Mouse (Mus musculus): Measurements from ENCODE around the gene Krt16. TPM values are rescaled to one million over a fixed set of nuclear protein-coding genes. Genes with fewer than 3 reads are reported as not detected.

The Krt16 gene
- polyA plus RNA-seq, 1 experiment: 0.58 TPM

- no peak for TF ChIP-seq CTCF (IDR thresholded peaks at IDR 0.05; ENCODE audit: insufficient read depth, low read length)
- no peak for TF ChIP-seq POLR2A (IDR thresholded peaks at IDR 0.05; ENCODE audit: borderline replicate concordance, extremely low read depth, low read depth, low read length)
- DNase-seq: no peak
- H3K4me1 ChIP-seq (ENCODE audit: control insufficient read depth, insufficient read depth, low read length): no peaks in the 10 kb centered on the region
- 44% methylated on average over 6 of the region's 6 CpGs for WGBS
- H3K4me3 ChIP-seq (replicated peaks; ENCODE audit: extremely low read depth, low read depth, low read length): no peak overlapping the region
These were observed 40.2 kb downstream of the Krt16 start for GRCm38 (mm10) chr11:100208542-100208941.

GRCm38 (mm10) chr11:100207498-100207897, 41.2 kb downstream of the Krt16 start, which contains the start of gene Krt14:
Gene Krt14 (minus strand): TSS chr11:100207548.
- H3K4me3 ChIP-seq (replicated peaks; ENCODE audit: extremely low read depth, low read depth, low read length): no peak within 1 kb of the TSS
- 79% methylated on average over 8 of the region's 8 CpGs for WGBS
- no peak for DNase-seq
- no peak for TF ChIP-seq CTCF (IDR thresholded peaks at IDR 0.05; ENCODE audit: insufficient read depth, low read length)
- no peak for TF ChIP-seq POLR2A (IDR thresholded peaks at IDR 0.05; ENCODE audit: borderline replicate concordance, extremely low read depth, low read depth, low read length)
- no peaks in the 10 kb centered on the region for H3K4me1 ChIP-seq (ENCODE audit: control insufficient read depth, insufficient read depth, low read length)

DNA sequence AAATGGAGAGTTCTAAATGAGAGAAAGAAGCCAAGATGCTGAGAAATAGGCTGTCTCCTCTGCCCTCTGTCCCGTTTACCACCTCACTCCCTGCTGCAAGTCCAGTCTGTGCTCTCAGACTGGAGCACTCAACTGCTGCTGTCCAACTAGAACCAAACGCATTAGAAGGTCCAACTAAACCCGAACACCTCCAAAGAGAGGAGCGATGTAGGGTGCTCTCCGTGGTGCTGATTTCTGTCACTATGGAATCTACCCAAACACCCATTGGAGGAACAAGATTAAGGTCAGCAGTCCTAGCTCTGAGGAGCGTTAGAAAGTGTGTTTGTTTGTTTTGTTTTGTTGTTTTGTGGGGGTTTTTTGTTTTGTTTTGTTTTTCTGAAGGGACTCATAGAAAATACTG, 45.3 kb downstream of the Krt16 start:
- WGBS: 17% methylated on average over 6 of the region's 6 CpGs
- Histone ChIP-seq H3K4me1 (ENCODE audit: control insufficient read depth, insufficient read depth, low read length) (no peaks in the 10 kb centered on the region), H3K4me3 (replicated peaks; ENCODE audit: extremely low read depth, low read depth, low read length) (no peak overlapping the region)
- no peak for TF ChIP-seq POLR2A (IDR thresholded peaks at IDR 0.05; ENCODE audit: borderline replicate concordance, extremely low read depth, low read depth, low read length)
- no peak for TF ChIP-seq CTCF (IDR thresholded peaks at IDR 0.05; ENCODE audit: insufficient read depth, low read length)
- DNase-seq: no peak

- 83% methylated on average over 4 of the region's 4 CpGs for WGBS
- TF ChIP-seq POLR2A (IDR thresholded peaks at IDR 0.05; ENCODE audit: borderline replicate concordance, extremely low read depth, low read depth, low read length): no peak
- no peak for TF ChIP-seq CTCF (IDR thresholded peaks at IDR 0.05; ENCODE audit: insufficient read depth, low read length)
- Histone ChIP-seq H3K4me1 (ENCODE audit: control insufficient read depth, insufficient read depth, low read length) (no peaks in the 10 kb centered on the region), H3K4me3 (replicated peaks; ENCODE audit: extremely low read depth, low read depth, low read length) (no peak overlapping the region)
- DNase-seq: no peak
These were observed 45.8 kb downstream of the Krt16 start for GRCm38 (mm10) chr11:100202906-100203305.

GRCm38 (mm10) chr11:100200104-100200820, 48.4 kb downstream of the Krt16 start:
- peak; percentile 23 for DNase-seq
- 0 out of 2 replicates have a peak, but pooled peaks have one; percentile 21 for TF ChIP-seq CTCF (IDR thresholded peaks at IDR 0.05; ENCODE audit: insufficient read depth, low read length)
- no peak for TF ChIP-seq POLR2A (IDR thresholded peaks at IDR 0.05; ENCODE audit: borderline replicate concordance, extremely low read depth, low read depth, low read length)
- H3K4me1 ChIP-seq (ENCODE audit: control insufficient read depth, insufficient read depth, low read length): no peaks in the 10 kb centered on the region
- no peak overlapping the region for H3K4me3 ChIP-seq (replicated peaks; ENCODE audit: extremely low read depth, low read depth, low read length)
- WGBS: 43% methylated on average over 8 of the region's 8 CpGs

DNA sequence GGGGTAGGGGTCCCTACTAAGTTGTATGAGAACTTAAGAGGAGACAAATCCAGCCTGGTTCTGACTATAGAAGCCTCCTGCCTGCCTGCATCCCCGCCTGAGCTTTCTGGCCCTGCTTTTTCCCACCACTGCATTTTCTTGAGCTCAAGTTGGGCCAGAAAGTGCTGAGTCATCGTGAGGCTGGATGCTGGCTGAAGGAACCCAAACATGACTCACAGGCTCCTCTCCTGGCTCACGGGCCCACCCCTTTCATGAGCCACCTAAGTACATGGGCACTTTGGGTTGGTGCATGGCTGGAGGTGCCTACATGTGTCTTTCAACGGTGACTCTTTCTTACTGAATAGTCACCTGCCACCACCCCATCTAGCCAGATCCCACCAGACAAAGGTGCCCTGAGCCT, 50.0 kb downstream of the Krt16 start:
- Histone ChIP-seq H3K4me1 (ENCODE audit: control insufficient read depth, insufficient read depth, low read length) (no peaks in the 10 kb centered on the region), H3K4me3 (replicated peaks; ENCODE audit: extremely low read depth, low read depth, low read length) (no peak overlapping the region)
- WGBS: 71% methylated on average over 4 of the region's 4 CpGs
- TF ChIP-seq CTCF (IDR thresholded peaks at IDR 0.05; ENCODE audit: insufficient read depth, low read length) (no peak), POLR2A (IDR thresholded peaks at IDR 0.05; ENCODE audit: borderline replicate concordance, extremely low read depth, low read depth, low read length) (no peak)
- DNase-seq: no peak

Other genes starting within 250 kb of the Krt16 start
- not detected in 2 replicates for gene Krt33a, start 232.7 kb downstream of the Krt16 start, polyA plus RNA-seq (2012; rRNA removed)
- gene Krt33b, start 219.0 kb downstream of the Krt16 start, polyA plus RNA-seq (2012; rRNA removed): not detected in 2 replicates
- gene Krt34, start 207.3 kb downstream of the Krt16 start, polyA plus RNA-seq (2012; rRNA removed): 0.07 TPM in 1 of 2 replicates, not detected in the other
- gene Krt31, start 198.4 kb downstream of the Krt16 start, polyA plus RNA-seq (2012; rRNA removed): 0.14 TPM in 1 of 2 replicates, not detected in the other
- gene Krt32, start 160.7 kb downstream of the Krt16 start, polyA plus RNA-seq (2012; rRNA removed): 26.6 TPM in 1 of 2 replicates, not detected in the other
- 0.22 TPM in 1 of 2 replicates, not detected in the other for gene Krt35, start 152.7 kb downstream of the Krt16 start, polyA plus RNA-seq (2012; rRNA removed)
- gene Krt36, start 143.3 kb downstream of the Krt16 start, polyA plus RNA-seq (2012; rRNA removed): 0.25 and 0.50 TPM in 2 replicates
- gene Krt13, start 127.3 kb downstream of the Krt16 start, polyA plus RNA-seq (2012; rRNA removed): 0.25 and 1,946 TPM in 2 replicates
- gene Krt15, start 113.0 kb downstream of the Krt16 start, polyA plus RNA-seq (2012; rRNA removed): 2.1 and 62.5 TPM in 2 replicates
- gene Krt19, start 100.2 kb downstream of the Krt16 start, polyA plus RNA-seq (2012; rRNA removed): 275 and 280 TPM in 2 replicates
- not detected in 2 replicates for gene Krt9, start 55.7 kb downstream of the Krt16 start, polyA plus RNA-seq (2012; rRNA removed)
- 0.51 and 51.5 TPM in 2 replicates for gene Krt14, start 41.4 kb downstream of the Krt16 start, polyA plus RNA-seq (2012; rRNA removed)
- 0.38 and 0.65 TPM in 2 replicates for gene Krt17, start 12.1 kb upstream of the Krt16 start, polyA plus RNA-seq (2012; rRNA removed)
- gene Krt42, start 21.0 kb upstream of the Krt16 start, polyA plus RNA-seq (2012; rRNA removed): not detected in 2 replicates
- 125 and 131 TPM in 2 replicates for gene Eif1, start 71.0 kb upstream of the Krt16 start, polyA plus RNA-seq (2012; rRNA removed)
- not detected in 2 replicates for gene Gast, start 85.5 kb upstream of the Krt16 start, polyA plus RNA-seq (2012; rRNA removed)
- 9.3 and 14.3 TPM in 2 replicates for gene Hap1, start 107.2 kb upstream of the Krt16 start, polyA plus RNA-seq (2012; rRNA removed)
- 631 and 728 TPM in 2 replicates for gene Jup, start 148.9 kb upstream of the Krt16 start, polyA plus RNA-seq (2012; rRNA removed)
- 40.6 and 53.9 TPM in 2 replicates for gene P3h4, start 165.9 kb upstream of the Krt16 start, polyA plus RNA-seq (2012; rRNA removed)
- 41.5 and 42.5 TPM in 2 replicates for gene Fkbp10, start 166.8 kb upstream of the Krt16 start, polyA plus RNA-seq (2012; rRNA removed)
- 21.7 and 31.5 TPM in 2 replicates for gene Nt5c3b, start 192.9 kb upstream of the Krt16 start, polyA plus RNA-seq (2012; rRNA removed)
- gene Klhl10, start 193.0 kb upstream of the Krt16 start, polyA plus RNA-seq (2012; rRNA removed): 0.22 and 0.49 TPM in 2 replicates
- 5.1 and 6.2 TPM in 2 replicates for gene Klhl11, start 223.8 kb upstream of the Krt16 start, polyA plus RNA-seq (2012; rRNA removed)

Measured in lung, adult 2 months (tissue).